Mouse (Mus musculus): ENCODE data around the gene Bap1. TPM values are rescaled to one million over a fixed set of nuclear protein-coding genes. Genes with fewer than 3 reads are reported as not detected.

Bap1 gene
- total RNA-seq, 1 experiment from 2014 or later = 62.4 TPM

Other genes with a start within 250 kb of the Bap1 start
- 221 and 225 TPM in 2 replicates for gene Spcs1, start 249.8 kb upstream of the Bap1 start, total RNA-seq (2021)
- 59.7 and 59.9 TPM in 2 replicates for gene Pbrm1, start 232.3 kb upstream of the Bap1 start, total RNA-seq (2021)
- 87.7 and 93.9 TPM in 2 replicates for gene Gnl3, start 232.3 kb upstream of the Bap1 start, total RNA-seq (2021)
- 75.2 and 104 TPM in 2 replicates for gene Smim4, start 122.5 kb upstream of the Bap1 start, total RNA-seq (2021)
- gene Nt5dc2, start 120.4 kb upstream of the Bap1 start, total RNA-seq (2021) = 48.5 and 57.7 TPM in 2 replicates
- gene Stab1, start 82.8 kb upstream of the Bap1 start, total RNA-seq (2021) = 74.4 and 78.6 TPM in 2 replicates
- 0.67 and 1.3 TPM in 2 replicates for gene Tnnc1, start 43.1 kb upstream of the Bap1 start, total RNA-seq (2021)
- gene Nisch, start 34.5 kb upstream of the Bap1 start, total RNA-seq (2021) = 269 and 295 TPM in 2 replicates
- gene Sema3g, start 33.6 kb upstream of the Bap1 start, total RNA-seq (2021) = 10.9 and 13.9 TPM in 2 replicates
- gene Phf7, start 133 bp upstream of the Bap1 start, total RNA-seq (2021) = 6.8 and 9.6 TPM in 2 replicates
- 1.0 and 1.2 TPM in 2 replicates for gene Dnah1, start 72.4 kb downstream of the Bap1 start, total RNA-seq (2021)
- 36.8 and 41.2 TPM in 2 replicates for gene Capn7, start 85.2 kb downstream of the Bap1 start, total RNA-seq (2021)
- gene Sh3bp5, start 184.6 kb downstream of the Bap1 start, total RNA-seq (2021) = 123 and 142 TPM in 2 replicates
- 41.5 and 44.2 TPM in 2 replicates for gene Eaf1, start 242.9 kb downstream of the Bap1 start, total RNA-seq (2021)
- gene Mettl6, start 243.6 kb downstream of the Bap1 start, total RNA-seq (2021) = 22.0 and 30.2 TPM in 2 replicates